Mouse (Mus musculus) urinary bladder, postnatal 36 days (tissue): ENCODE measurements around the gene Olfr866.

Source experiments
- DNase-seq, 2 experiments: peaks; one replicate each; pipeline ENCODE4 v3.0.0; 2022; ENCODE audit warnings: low spot score in 2 of 2, mixed read lengths in 1 of 2

Gene Olfr866

DNA sequence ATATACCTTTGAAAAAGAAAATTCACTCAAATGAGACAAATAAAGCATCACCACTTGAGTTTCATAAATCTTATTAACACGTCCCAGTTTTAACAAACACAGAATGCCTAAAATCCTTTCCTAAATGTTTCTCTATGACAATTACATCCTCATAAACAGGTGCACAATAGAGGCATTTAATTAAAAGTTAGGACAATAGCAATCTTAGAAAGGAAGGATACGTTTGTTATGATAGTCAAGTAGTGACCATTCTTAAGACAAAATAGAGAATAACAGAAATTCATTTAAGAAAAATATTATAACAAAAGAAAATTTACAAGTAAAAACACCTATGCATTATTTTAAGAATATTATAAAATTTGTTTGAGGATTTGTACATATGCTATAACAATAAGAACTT, at the start of gene Olfr866:
Gene Olfr866, minus strand, starts transcription at position 101 of the 400 bp plus-strand sequence.
- no peak for DNase-seq

- no peak for DNase-seq
Observed at GRCm38 (mm10) chr9:20073523-20074177, 45.8 kb upstream of the Olfr866 start.

- no peak for DNase-seq
Observed at GRCm38 (mm10) chr9:20071291-20071690, 43.5 kb upstream of the Olfr866 start.

DNA sequence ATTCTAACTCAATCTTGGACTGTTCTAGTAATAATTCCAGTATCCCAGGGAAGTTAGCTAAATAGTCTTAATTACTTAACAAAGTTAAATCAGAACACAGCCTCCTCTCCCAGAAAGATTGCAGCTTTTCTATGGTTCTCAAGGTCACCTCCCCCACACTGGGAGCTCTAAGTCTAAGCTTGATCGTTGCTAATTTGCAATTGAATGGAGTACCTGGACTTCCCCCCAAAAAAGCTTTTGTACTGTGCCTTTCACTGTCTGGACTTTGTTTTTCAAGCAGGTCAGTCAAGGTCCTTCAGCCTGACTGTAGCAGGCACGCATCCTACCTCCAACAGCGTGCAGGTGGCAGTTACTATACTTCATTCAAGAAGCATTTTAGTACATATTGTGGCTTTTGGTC, 42.4 kb upstream of the Olfr866 start:
- no peak for DNase-seq

- no peak for DNase-seq
Observed at GRCm38 (mm10) chr9:20057462-20057861, 29.6 kb upstream of the Olfr866 start, which contains the start of gene Olfr867. Gene Olfr867 (minus strand): TSS chr9:20057562.

GRCm38 (mm10) chr9:20047964-20048363, 20.1 kb upstream of the Olfr866 start:
- no peak for DNase-seq
